Mouse (Mus musculus) megakaryocyte, embryonic 14.5 days (primary cell): ENCODE results near the gene Tmem14c. TPM values are rescaled to one million over a fixed set of nuclear protein-coding genes. Genes with fewer than 3 reads are reported as not detected.

Source experiments
- H3K27me3 ChIP-seq: replicated peaks from 2 replicates; pipeline ENCODE3; 2012; ENCODE audit warnings: inconsistent platforms
- H3K36me3 ChIP-seq: replicated peaks from 2 replicates; pipeline ENCODE3; 2012; ENCODE audit warnings: low read length, inconsistent platforms, mixed read lengths
- H3K4me1 ChIP-seq: 2 replicates; pipeline ENCODE4 v1.6.1; 2012; ENCODE audit warnings: inconsistent platforms
- H3K4me3 ChIP-seq: replicated peaks from 2 replicates; pipeline ENCODE3; 2012; ENCODE audit warnings: moderate library complexity, mild to moderate bottlenecking, inconsistent platforms
- H3K9me3 ChIP-seq: 2 replicates; pipeline ENCODE4 v1.6.1; 2012; ENCODE audit warnings: inconsistent platforms
- FLI1 ChIP-seq: IDR thresholded peaks from 2 replicates; pipeline ENCODE4 v1.6.1; 2012; ENCODE audit warnings: low read length, inconsistent platforms, mixed read lengths
- GATA1 ChIP-seq: IDR thresholded peaks from 3 replicates; pipeline ENCODE4 v1.6.1; 2012; ENCODE audit warnings: mixed read lengths, low read length, inconsistent platforms, borderline replicate concordance
- polyA plus RNA-seq: library from polyadenylated mRNA; stranded (reverse); fragments of >175 nt; gene quantifications from 2 replicates; pipeline ENCODE4 v1.2.3, GENCODE M21; 2012; ENCODE audit warnings: low replicate concordance; ENCODE audit not compliant: insufficient read depth

Gene Tmem14c
- polyA plus RNA-seq, result 53.2 and 191 TPM in 2 replicates

DNA sequence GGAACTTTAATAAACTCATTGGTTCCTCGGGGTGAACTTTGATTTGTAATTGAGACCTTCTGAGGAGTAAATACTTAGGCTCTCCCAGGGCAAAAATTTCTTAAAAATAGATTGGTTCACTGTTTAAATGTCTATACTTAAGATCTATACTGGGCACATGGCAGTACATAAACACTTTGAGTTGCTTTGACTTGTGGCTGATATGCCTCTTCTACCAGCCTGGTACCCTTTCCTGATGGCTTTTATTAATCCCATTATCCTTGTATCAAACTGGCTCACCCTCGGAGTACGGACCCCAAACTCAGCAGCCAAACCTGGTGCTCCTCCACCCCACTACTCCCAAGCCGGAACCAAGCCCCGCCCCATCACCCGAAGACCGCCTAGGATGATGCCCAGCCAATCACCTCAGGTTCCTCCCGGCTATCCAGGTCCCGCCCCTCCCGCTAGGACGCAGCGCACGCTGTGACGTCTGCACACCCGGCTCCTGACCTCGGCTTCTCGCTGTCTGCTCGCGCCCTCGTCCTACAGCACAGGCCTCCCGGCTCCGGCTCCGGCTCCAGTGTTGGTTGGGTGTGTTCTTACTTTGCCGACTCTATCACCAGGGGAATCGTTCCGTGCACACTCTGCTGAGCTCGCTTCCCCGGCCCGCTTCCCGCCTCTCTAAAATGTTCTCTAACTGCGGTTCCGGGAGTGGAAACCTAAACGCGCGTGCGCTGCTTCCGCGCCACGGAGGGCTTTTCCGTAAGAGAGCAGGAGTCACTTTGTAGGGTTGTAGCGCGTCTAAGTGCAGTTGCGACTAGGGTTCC, at the start of gene Tmem14c:
Gene Tmem14c, plus strand, starts transcription at position 464 of the 806 bp plus-strand sequence.
- peaks cover 81% of the 10 kb centered on the region for H3K4me1 ChIP-seq
- peaks cover 80% of the 10 kb centered on the region for H3K36me3 ChIP-seq
- H3K27me3 ChIP-seq, result no peaks in the 10 kb centered on the region
- H3K4me3 ChIP-seq, result peak within 1 kb of the TSS; percentile 95
- no peak for TF ChIP-seq FLI1
- no peak for TF ChIP-seq GATA1
- no peaks in the 10 kb centered on the region for H3K9me3 ChIP-seq

DNA sequence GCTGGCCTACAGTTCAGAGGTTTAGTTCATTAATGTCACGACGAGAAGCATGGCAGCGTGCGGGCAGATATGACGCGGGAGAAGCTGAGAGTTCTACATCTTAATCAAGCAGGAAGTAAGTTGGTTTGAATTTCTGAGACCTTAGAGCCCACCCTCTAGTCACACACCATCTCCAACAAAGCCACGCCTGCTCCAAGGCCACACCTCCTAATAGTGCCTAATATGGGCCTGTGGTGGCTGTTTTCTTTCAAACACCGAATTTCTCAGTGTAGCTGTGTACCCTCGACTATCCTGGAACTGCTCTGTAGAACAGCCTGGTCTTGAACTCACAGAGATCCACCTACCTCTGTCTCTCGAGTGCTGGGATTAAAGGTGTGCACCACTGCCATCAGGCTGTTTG, 48.5 kb upstream of the Tmem14c start:
- H3K4me1 ChIP-seq, result peaks cover 25% of the 10 kb centered on the region
- TF ChIP-seq GATA1 (no peak), FLI1 (no peak)
- H3K9me3 ChIP-seq, result no peaks in the 10 kb centered on the region
- H3K27me3 ChIP-seq, result no peaks in the 10 kb centered on the region
- no peak overlapping the region for H3K4me3 ChIP-seq
- H3K36me3 ChIP-seq, result no peaks in the 10 kb centered on the region

DNA sequence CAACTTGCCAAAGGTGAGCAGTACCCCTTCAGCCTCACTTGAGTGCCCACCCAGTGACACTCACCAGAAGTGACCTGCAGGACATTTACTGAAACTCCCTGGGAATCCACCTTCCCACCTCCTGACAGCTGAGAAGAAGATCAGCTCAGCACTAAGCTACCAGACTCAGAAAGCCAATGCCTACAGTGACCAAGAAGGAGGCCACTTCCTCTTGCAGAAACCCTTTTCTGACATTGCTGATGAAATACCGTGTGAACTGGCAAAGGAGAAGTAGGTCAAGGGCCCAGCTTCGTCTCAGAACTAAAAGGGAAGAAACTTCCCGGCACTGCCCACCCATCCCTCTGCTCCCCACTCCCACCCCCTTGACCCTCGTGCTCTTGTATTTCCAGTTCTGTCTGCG, 47.5 kb upstream of the Tmem14c start:
- Histone ChIP-seq H3K4me3 (peak overlapping the region; percentile 76), H3K9me3 (no peaks in the 10 kb centered on the region; the same call in 1 of the 2 replicates), H3K27me3 (peaks cover 3% of the 10 kb centered on the region), H3K36me3 (no peaks in the 10 kb centered on the region), H3K4me1 (peaks cover 25% of the 10 kb centered on the region)
- TF ChIP-seq GATA1, result no peak
- TF ChIP-seq FLI1, result no peak

DNA sequence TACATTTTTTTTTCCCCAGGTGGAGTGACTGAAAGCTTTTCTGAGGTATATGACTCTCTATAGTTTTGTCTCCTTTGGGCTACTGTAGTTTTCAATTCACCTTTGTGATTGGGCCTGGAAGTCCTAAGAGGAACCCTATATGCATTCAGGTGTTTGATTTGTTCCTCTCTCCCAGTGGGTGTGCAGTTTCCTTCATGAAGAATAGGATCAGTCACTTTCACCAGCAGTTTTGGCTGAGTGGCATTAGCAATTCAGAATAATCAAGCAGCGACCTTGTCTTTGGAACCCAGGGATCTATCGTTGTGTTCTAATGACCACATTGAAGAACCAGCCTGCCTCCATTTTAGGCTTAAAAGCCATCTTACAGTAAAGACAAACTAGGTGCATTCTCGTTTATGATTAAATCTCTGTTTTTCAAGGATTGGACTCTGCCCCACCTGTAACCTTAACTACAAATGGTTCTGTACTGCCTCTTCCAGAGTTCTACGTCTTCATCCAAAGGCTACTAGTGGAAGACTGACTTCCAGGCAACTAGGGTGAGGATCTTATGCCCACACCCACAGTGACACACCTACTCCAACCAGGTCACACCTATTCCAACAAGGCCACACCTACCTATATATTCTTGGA, 46.2 kb upstream of the Tmem14c start:
- H3K9me3 ChIP-seq, result no peaks in the 10 kb centered on the region; the same call in 1 of the 2 replicates
- H3K4me1 ChIP-seq, result peaks cover 25% of the 10 kb centered on the region
- peaks cover 3% of the 10 kb centered on the region for H3K27me3 ChIP-seq
- no peak for TF ChIP-seq FLI1
- TF ChIP-seq GATA1, result no peak
- no peak overlapping the region for H3K4me3 ChIP-seq
- H3K36me3 ChIP-seq, result no peaks in the 10 kb centered on the region

DNA sequence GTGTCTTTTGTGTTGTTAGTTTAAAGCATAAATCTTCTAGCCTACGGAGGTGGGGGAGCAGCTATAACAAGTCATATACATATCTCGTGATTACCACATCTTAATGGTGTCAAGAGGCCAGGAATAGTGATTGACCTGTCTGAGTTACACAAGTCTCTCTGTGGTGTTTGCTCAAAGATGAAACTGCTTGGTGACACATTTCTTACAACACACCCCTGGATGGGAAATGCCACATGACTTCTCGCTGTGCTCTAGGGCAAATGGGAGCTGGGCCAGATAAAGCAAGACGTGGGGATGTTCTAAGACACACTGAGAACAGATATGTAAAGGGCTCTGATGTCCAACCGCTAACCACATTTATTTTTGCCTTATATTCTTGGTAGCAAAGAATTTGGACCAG, 44.8 kb upstream of the Tmem14c start:
- Histone ChIP-seq H3K4me1 (peaks cover 25% of the 10 kb centered on the region), H3K9me3 (no peaks in the 10 kb centered on the region; the same call in 1 of the 2 replicates), H3K27me3 (peaks cover 3% of the 10 kb centered on the region), H3K4me3 (no peak overlapping the region), H3K36me3 (no peaks in the 10 kb centered on the region)
- TF ChIP-seq GATA1, result no peak
- TF ChIP-seq FLI1, result no peak

DNA sequence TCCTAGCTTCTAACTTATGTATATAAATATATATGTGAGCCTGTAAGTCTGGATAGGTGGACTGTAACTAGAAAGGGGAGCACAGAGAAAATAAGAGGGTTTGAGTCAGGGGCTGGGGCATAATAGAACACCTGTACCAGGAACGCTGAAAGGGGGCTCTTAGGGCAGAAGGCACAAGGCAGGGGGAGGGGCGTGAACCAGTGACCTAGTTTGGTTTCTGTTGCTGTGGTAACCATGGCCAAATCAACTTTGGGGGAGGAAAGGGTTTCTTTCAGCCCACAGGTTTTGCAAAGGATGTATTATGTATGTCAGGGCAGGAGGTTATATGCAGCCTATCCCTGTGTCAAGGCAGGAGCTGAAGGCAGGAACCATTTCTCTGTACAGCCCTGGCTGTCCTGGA, 44.3 kb upstream of the Tmem14c start:
- Histone ChIP-seq H3K36me3 (no peaks in the 10 kb centered on the region), H3K4me3 (no peak overlapping the region), H3K4me1 (peaks cover 25% of the 10 kb centered on the region), H3K9me3 (no peaks in the 10 kb centered on the region; the same call in 1 of the 2 replicates), H3K27me3 (peaks cover 3% of the 10 kb centered on the region)
- no peak for TF ChIP-seq GATA1
- TF ChIP-seq FLI1, result no peak

DNA sequence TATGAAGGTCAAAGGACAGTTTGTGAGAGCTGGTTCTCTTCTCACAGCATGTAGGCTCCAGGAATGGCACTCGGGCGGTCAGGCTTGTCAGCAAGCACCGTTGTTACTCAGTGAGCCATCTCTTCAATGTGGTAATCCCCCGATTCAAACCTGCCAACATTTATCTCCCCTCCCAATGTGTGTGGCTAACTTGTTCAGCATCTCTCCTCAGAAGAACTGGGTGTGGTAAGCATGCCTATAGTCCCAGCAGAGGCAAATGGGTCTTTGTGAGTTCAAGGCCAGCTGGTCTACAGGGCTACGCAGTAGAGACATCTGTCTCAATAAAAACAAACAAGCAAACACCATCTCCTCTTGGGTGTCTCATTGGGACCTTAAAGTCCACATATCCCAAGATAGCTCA, 43.1 kb upstream of the Tmem14c start:
- H3K4me1 ChIP-seq, result peaks cover 26% of the 10 kb centered on the region
- peaks cover 3% of the 10 kb centered on the region for H3K27me3 ChIP-seq
- no peak overlapping the region for H3K4me3 ChIP-seq
- TF ChIP-seq GATA1 (no peak), FLI1 (no peak)
- no peaks in the 10 kb centered on the region for H3K36me3 ChIP-seq
- H3K9me3 ChIP-seq, result no peaks in the 10 kb centered on the region; the same call in 1 of the 2 replicates

DNA sequence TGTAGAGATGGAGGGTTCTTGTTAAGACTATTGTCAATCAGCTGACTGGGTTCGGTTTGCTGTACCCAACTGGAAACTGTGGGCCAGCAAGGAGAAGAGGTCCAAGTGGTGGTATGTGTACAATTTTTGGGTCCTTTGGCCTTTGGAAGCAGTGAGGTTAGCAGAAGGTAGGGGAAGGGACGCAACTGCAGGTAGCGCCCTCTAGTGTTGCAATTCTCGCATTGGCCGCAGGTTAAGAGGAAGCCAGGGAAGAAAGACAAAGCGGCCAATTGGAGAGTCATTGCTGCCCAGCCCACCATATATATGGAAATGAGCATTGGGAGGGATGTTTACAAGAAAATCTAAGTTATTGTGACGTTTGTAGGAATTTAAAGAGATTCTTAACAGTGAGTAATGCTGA, 38.5 kb upstream of the Tmem14c start:
- Histone ChIP-seq H3K9me3 (peaks cover 4% of the 10 kb centered on the region; the same call in 1 of the 2 replicates), H3K4me3 (no peak overlapping the region), H3K27me3 (peaks cover 3% of the 10 kb centered on the region), H3K4me1 (peaks cover 25% of the 10 kb centered on the region), H3K36me3 (peaks cover 7% of the 10 kb centered on the region)
- TF ChIP-seq GATA1 (no peak), FLI1 (no peak)

DNA sequence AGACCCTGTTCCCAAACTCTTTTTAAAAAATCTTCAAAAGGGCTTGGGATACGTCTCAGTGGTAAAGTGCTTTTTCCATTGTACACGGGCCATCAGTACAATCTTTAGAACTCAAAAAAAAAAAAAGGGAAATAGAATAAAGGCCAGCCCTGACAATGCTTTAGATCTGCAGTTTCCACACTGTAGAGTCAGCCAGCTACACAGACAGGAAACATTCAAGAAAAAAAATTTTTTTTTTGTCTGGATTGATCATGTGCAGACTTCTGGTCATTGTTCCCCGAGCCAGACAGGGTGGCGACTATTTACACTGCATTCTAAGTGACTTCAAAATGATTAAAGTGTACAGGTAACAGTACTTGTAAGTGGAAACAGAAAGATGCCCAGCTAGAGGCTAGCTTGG, 37.4 kb upstream of the Tmem14c start:
- Histone ChIP-seq H3K9me3 (peaks cover 4% of the 10 kb centered on the region; the same call in 1 of the 2 replicates), H3K27me3 (no peaks in the 10 kb centered on the region), H3K36me3 (peaks cover 7% of the 10 kb centered on the region), H3K4me3 (no peak overlapping the region), H3K4me1 (peaks cover 36% of the 10 kb centered on the region)
- TF ChIP-seq GATA1, result no peak
- no peak for TF ChIP-seq FLI1

DNA sequence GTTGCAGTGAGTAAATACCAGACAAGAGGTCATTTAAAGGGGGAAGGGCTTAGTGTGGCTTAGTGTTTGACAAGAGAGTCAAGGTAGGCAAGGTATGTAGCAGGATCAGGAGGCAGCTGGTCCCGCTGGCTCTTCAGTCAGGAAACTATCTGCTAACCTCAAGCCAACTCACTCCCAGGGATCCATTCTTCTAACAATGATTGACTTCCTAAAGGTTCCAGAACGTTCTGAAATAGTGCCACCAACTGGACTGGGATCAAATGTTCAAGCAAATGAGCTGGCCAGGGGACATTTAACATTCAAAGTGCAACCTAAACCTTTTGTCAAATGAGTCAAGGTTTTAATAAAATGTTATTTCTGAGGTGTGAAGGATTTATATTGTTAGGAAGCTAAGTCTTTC, 36.8 kb upstream of the Tmem14c start:
- TF ChIP-seq GATA1 (no peak), FLI1 (no peak)
- no peak overlapping the region for H3K4me3 ChIP-seq
- H3K9me3 ChIP-seq, result peaks cover 4% of the 10 kb centered on the region; the same call in 1 of the 2 replicates
- H3K27me3 ChIP-seq, result no peaks in the 10 kb centered on the region
- H3K4me1 ChIP-seq, result peaks cover 39% of the 10 kb centered on the region
- H3K36me3 ChIP-seq, result peaks cover 7% of the 10 kb centered on the region

DNA sequence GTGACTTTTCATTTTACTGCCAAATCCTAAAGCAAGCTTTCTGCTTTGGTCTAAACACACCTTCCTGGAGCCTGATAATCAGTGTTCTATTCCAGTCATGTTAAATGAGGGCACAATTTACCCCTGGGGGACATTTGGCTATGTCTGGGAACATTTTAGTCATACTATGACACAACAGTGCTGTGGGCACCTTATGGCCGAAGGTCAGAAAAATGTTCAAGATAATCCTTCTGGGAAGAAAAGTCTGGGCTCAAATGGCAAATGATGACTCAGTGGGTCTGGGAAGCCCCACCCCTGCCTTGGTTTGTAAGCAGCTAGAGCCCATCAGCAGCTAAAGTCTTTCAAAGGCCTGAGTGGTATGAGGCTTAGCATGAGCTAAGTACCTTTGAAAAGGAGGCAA, 33.3 kb upstream of the Tmem14c start:
- peaks cover 4% of the 10 kb centered on the region; the same call in 1 of the 2 replicates for H3K9me3 ChIP-seq
- peaks cover 7% of the 10 kb centered on the region for H3K36me3 ChIP-seq
- TF ChIP-seq FLI1, result no peak
- TF ChIP-seq GATA1, result no peak
- H3K4me1 ChIP-seq, result peaks cover 39% of the 10 kb centered on the region
- no peaks in the 10 kb centered on the region for H3K27me3 ChIP-seq
- H3K4me3 ChIP-seq, result no peak overlapping the region
